Mouse (Mus musculus) spleen, adult 12 weeks (tissue): ENCODE results near the gene Xpnpep3.

Experiments used
- DNase-seq: peaks from one replicate; pipeline ENCODE4 v3.0.0; 2022; ENCODE audit warnings: low spot score

Gene Xpnpep3

GRCm38 (mm10) chr15:81399638-81400315 is at the start of gene Xpnpep3, which contains the start of gene St13:
Gene Xpnpep3, plus strand, starts transcription at chr15:81400138.
Gene St13, minus strand, starts transcription at chr15:81400077.
- DNase-seq: peak; percentile 96

- DNase-seq: no peak
Observed at GRCm38 (mm10) chr15:81350401-81350800, 49.5 kb upstream of the Xpnpep3 start.

- DNase-seq: no peak
Observed at GRCm38 (mm10) chr15:81352638-81353037, 47.3 kb upstream of the Xpnpep3 start.

GRCm38 (mm10) chr15:81355146-81355761 is 44.7 kb upstream of the Xpnpep3 start:
- peak; percentile 56 for DNase-seq

- no peak for DNase-seq
Observed at GRCm38 (mm10) chr15:81356946-81357345, 43.0 kb upstream of the Xpnpep3 start.

GRCm38 (mm10) chr15:81358943-81359342 is 41.0 kb upstream of the Xpnpep3 start:
- no peak for DNase-seq

- DNase-seq: no peak
Observed at GRCm38 (mm10) chr15:81359421-81359820, 40.5 kb upstream of the Xpnpep3 start.

GRCm38 (mm10) chr15:81360345-81361021 is 39.5 kb upstream of the Xpnpep3 start, which contains the start of gene Slc25a17:
Gene Slc25a17, minus strand, starts transcription at chr15:81360812.
- DNase-seq: peak; percentile 87

GRCm38 (mm10) chr15:81361022-81361404 is 38.9 kb upstream of the Xpnpep3 start:
- no peak for DNase-seq

GRCm38 (mm10) chr15:81361417-81362015 is 38.4 kb upstream of the Xpnpep3 start:
- no peak for DNase-seq

GRCm38 (mm10) chr15:81362501-81362900 is 37.4 kb upstream of the Xpnpep3 start:
- no peak for DNase-seq

- no peak for DNase-seq
Observed at GRCm38 (mm10) chr15:81364271-81364670, 35.7 kb upstream of the Xpnpep3 start.

GRCm38 (mm10) chr15:81365246-81365645 is 34.7 kb upstream of the Xpnpep3 start:
- no peak for DNase-seq

GRCm38 (mm10) chr15:81366241-81366640 is 33.7 kb upstream of the Xpnpep3 start:
- DNase-seq: no peak

GRCm38 (mm10) chr15:81368601-81369000 is 31.3 kb upstream of the Xpnpep3 start:
- DNase-seq: no peak

GRCm38 (mm10) chr15:81370356-81370755 is 29.6 kb upstream of the Xpnpep3 start:
- DNase-seq: no peak

- no peak for DNase-seq
Observed at GRCm38 (mm10) chr15:81374621-81375020, 25.3 kb upstream of the Xpnpep3 start.

- no peak for DNase-seq
Observed at GRCm38 (mm10) chr15:81378845-81379244, 21.1 kb upstream of the Xpnpep3 start.

- no peak for DNase-seq
Observed at GRCm38 (mm10) chr15:81386327-81386726, 13.6 kb upstream of the Xpnpep3 start.

- no peak for DNase-seq
Observed at GRCm38 (mm10) chr15:81392997-81393396, 6.9 kb upstream of the Xpnpep3 start.

GRCm38 (mm10) chr15:81394211-81394915 is 5.6 kb upstream of the Xpnpep3 start:
- DNase-seq: no peak

- no peak for DNase-seq
Observed at GRCm38 (mm10) chr15:81398189-81398588, 1.7 kb upstream of the Xpnpep3 start.
